Mouse (Mus musculus): ENCODE data around the gene Vkorc1.

DNA sequence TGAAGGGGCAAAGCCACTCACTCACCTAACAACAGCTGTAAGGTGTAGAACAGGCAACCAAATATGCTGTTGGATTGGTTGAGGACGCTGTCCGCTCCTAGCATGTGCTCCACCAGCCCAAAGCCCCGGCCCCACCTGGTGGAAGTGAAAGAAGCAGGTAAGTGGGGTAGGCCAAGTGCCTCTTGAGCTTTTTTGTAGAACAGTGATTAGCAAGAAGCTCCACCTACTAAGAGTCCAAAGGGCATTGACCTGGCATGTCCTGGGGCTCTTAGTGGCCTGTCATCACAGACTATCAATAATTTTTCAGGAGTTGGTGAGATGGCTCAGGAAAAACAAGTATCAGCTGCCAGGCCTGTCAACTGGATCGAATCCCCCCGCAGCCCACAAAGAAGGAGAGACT lies 937 bp downstream of the Vkorc1 start:
- TF ChIP-seq CTCF (IDR thresholded peaks at IDR 0.05; ENCODE audit: low read depth) (no peak; the same call in 1 of the 2 replicates), EP300 (IDR thresholded peaks at IDR 0.05; ENCODE audit: low read depth) (no peak)

Measured in liver, postnatal 0 days (tissue).